Mouse (Mus musculus) erythroblast, embryonic 14.5 days (primary cell): ENCODE measurements around the gene Ddah2.

ENCODE experiments used
- GATA1 ChIP-seq: IDR thresholded peaks from 2 replicates; pipeline ENCODE4 v1.6.1; 2012; ENCODE audit warnings: low read length, inconsistent platforms, mixed read lengths
- TAL1 ChIP-seq: IDR thresholded peaks from 3 replicates; pipeline ENCODE4 v1.6.1; 2012; ENCODE audit warnings: low read length, inconsistent platforms, mixed read lengths

- TF ChIP-seq GATA1: no peak
- TF ChIP-seq TAL1: no peak
Observed at GRCm38 (mm10) chr17:35048932-35049440, 9.8 kb upstream of the Ddah2 start.
